Mouse (Mus musculus) yolk sac, embryonic 10.5 days (tissue): ENCODE data around the gene Chrna3.

Experiments used
- DNase-seq: peaks from one replicate; pipeline ENCODE4 v3.0.0-alpha.2; 2017; ENCODE audit warnings: low spot score

Chrna3 gene

DNA sequence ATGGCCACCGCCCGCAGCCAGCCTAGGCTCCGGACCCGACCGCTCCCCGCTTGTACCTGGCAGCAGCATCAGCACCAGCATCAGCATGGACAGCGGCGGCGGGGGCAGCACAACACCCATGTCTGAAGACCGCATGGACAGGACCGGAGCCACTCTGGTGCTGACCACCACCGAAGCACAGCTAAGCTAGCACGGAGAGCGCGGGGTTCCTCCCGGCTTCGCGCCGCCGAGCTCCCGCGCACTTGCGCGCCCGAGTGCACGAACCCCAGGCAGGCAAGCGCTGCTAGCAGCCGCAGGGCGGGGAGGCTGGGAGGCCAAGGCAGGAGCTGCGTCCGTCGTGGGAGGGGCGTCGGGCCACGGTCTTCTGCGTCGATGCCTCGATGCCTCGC, at the start of gene Chrna3:
Gene Chrna3, minus strand, starts transcription at position 288 of the 389 bp plus-strand sequence.
- DNase-seq: peak; percentile 49

DNA sequence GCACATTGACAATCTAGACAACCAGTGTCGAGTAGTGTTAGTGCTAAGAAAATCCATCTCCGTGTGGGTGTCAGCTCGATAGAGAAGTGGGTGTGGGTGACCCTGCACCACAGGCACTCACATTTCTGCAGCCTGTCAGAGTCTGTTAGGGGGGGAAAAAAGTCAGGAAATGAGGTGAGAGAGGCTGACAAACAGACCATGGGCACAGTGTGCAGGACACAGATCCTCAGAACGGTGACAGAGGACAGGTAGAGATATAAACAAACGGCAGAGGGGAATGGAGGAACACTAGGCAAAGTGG, 41.6 kb upstream of the Chrna3 start:
- no peak for DNase-seq

DNA sequence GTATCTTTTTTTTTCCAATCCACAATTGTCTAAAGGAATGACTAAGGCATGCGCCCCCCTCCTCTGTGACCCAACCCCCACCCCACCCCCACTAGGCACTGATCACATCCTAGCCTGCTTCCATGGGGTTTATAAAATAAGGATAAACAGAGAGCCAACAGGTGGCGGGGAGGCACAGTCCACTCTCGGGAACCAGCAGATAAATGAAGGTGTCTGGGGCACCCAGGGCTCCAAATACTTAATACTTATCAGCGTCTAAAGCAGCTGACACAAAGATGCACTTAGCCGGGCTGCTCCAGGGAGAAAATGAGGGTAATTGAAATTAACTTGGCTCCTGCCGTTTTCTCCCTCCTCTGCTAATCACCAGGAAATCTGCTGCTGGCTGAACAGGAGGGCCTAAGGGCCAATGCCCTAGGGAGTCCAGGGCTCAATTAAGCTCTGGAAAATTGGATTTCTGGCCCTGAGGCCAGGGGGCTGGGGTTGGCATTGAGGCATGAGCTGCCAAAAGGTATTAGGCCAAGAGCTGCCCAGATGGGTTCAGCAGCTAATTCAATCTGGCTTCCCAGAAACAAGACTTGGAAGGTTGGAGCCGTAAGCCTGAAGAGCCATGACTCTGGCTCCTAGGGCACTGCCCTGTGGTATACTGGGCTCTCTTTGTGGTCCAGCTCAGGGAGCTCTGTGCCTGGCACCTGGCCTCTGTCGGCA, 41.0 kb upstream of the Chrna3 start:
- DNase-seq: no peak

DNA sequence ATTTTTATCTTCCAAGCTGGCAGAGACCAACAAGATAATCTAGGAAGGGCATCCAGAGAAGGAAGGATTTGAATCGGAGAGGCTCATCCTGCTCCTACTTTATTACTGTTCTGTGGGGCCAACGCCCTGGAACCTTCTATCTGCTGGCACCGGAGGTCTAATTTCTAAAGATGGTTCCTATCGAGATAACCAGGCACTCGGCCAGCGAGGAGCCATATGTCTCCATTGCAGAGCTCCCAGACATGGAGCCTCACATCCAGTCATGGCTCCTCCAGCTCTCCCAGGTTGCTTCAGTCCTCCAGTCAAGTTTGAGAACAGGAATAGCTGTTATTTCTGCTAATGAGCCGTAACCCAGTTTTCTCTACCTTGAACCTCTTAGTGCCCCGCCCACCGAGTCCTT, 38.9 kb upstream of the Chrna3 start:
- no peak for DNase-seq

DNA sequence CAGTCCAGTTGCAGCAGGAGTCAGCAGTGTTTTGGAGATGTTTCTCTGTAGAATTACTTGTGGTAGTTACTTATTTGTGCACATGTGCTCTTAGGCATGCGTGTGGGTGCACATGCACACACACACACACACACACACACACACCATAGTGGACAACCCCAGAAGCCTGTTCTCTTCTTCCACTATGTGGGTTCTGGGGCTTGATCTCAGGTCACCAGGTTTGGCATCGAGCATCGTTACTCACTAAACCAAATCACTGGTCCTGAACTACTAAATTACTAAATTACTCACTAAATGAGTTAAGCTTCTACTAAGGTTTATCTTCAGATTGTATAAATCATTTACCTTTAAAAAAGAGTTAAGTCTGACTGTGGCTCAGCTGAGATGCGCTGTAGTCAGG, 31.7 kb upstream of the Chrna3 start:
- DNase-seq: no peak

DNA sequence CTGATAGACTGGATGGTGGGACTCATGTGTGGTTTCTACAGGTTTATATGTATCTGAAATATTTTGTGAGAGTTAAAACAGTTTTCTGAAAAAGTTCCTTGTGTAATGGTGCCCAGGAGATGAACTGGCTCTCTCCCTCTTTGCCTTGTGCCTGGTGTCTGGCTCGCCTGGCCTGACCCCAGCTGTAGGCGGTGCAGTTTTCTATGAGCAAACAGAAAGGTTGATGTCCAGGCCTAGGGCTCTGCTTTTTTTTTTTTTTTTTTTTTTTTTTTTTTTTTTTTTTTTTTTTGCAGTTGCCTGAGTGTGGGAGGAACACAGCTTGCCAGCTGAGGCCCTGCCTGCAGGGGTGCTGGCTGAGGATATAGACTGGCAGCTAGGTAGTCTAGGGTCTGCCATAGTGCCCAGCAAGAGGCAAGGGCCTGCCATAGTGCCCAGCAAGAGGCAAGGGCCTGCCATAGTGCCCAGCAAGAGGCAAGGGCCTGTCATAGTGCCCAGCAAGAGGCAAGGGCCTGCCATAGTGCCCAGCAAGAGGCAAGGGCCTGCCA, 29.1 kb upstream of the Chrna3 start:
- no peak for DNase-seq

DNA sequence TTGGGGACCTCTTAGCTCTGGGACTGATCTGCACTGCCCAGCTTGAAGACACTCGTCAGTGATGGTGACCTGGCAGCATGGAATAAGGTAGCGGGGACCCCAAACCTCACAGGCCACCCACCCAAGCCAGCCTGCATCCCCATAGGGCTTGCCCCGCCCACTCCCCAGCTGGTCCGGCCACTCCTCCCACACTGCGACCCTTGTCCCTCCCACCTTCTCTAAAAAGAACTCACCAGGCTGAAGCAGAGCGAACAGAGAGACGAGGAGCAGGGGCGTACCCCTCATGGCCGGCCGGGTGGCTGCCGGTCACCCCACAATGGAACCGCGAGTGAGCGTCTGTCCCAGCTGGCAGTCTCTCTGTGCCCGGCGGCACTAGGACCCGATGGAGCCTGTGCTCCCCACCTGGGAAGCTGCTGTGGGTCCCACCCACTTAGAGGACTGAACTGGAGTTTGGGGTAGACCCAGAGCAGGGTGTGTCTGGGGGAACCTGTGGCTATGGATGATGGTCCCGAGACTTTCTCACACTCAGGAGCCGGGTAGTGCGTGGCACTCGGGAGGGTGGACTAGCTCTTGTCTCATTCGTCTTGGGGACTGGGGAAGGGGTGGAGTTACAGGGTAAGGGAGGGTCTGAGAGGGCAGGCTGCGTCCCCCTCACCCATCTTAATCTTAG, 22.0 kb upstream of the Chrna3 start, which contains the start of gene Chrnb4:
Gene Chrnb4, minus strand, starts transcription at position 569 of the 670 bp plus-strand sequence.
- DNase-seq: peak; percentile 13

DNA sequence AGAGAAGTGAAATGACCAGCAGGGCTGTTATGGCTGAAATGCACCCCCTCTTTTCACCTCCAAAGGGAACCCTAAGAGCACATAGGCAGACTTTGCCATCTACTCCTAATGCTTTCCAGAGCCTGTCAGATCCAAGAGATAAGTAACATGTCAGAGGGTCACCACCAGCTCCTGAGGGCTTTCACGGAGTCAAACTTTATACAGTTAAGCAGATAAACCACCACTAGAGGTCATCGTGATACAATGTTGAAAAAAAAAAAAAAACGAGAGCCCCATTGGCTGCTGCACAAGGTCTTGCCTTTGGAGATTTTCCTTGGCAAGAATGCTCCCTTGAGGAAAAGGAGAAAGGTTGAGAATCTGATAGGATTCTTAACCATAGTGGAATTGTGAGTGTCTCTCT, 20.4 kb upstream of the Chrna3 start:
- no peak for DNase-seq

DNA sequence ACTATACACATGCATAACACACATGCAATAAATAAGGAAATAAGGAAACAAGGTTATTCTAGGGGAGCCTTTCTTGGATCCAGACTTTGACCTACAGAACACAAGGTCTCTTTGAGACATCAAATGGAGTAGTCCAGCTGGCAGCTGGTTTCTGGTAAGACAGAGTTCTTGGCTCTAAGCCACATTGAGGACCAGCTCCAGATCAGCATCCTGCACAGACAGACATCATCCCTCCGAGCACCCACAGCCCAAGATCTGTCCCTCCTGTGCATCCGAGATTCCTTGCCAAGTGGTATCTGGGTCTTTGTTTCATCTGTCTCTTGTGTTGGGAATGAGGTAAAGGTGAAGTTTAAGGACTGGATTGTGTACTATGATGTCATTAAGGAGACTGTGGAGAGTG, 18.6 kb upstream of the Chrna3 start:
- no peak for DNase-seq

DNA sequence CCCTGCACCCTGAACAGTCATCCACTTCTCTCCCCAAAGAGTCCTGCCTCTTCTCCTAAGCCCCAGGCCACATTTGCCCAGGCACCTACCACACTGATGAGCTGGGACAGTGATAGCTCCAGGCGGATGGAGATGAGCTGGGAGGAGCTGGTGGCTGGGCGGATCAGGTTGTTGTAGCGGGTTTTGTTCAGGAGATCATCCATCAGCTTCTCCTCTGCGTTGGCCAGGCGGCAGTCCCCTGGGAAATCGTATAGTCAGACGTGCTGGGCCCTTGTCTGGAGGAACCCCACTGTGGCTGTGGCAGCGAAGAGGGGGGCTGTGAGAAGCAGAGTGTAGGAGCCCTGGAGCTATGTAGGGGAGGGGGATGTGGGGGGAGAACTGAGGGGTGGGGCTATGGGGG, 17.3 kb upstream of the Chrna3 start:
- DNase-seq: no peak

DNA sequence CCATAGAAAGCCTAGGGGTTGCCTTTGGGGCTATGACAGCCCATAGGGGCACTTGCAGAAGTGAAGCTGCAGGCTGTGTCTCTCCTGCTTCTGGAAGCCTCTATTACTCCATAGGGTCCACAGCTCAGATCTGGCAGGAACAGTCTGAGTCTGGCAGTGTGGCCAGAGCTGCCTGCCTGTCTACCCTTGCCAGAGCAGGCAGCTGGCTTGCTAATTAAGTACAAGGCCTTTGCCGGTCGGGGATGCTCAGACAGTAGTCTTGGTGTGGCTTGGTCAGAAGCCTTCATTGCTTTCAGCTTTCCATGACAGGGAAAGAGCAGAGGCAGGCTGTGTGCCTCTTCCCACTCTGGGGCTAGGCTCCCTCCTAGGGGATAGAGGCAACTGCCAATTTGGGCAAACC, 15.0 kb upstream of the Chrna3 start:
- DNase-seq: no peak

DNA sequence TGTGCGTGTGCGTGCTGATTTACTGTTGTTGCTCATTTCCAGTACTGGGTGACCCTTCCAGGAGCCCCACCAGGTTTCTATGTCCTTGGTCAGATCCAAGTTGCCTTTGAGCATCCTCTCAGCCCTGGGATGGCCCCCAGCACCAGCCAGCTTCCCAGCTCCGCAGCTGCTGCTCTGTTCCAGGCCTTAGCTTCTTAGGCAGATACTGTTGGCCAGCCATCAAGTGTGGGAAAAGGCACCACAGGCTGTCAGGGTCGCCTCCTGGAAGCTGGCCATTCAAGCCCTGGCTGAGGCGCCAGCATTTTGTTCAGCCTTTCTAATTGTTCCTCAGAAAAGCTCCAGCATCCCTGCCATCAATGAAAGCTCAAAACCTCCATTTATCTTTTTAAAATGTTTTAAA, 13.6 kb upstream of the Chrna3 start:
- DNase-seq: no peak

DNA sequence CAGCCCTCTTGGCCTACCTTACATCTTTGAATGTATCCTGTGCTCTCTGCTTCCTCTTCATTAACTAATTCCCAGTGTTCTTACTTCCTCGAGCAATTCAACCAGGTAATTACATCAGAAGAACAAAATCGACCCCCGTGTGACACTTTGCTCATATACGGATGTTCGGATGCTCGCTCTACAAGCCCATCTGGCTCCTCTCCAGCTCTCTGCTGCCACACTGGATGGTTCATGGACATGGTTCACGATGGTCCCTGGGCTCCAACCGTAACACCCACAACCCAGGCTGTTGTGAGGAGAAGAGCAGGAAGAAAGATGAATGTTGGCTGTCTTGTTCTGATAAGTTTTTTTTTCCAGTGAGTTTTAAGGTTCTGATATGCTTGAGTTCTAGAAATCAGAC, 12.6 kb upstream of the Chrna3 start:
- no peak for DNase-seq

DNA sequence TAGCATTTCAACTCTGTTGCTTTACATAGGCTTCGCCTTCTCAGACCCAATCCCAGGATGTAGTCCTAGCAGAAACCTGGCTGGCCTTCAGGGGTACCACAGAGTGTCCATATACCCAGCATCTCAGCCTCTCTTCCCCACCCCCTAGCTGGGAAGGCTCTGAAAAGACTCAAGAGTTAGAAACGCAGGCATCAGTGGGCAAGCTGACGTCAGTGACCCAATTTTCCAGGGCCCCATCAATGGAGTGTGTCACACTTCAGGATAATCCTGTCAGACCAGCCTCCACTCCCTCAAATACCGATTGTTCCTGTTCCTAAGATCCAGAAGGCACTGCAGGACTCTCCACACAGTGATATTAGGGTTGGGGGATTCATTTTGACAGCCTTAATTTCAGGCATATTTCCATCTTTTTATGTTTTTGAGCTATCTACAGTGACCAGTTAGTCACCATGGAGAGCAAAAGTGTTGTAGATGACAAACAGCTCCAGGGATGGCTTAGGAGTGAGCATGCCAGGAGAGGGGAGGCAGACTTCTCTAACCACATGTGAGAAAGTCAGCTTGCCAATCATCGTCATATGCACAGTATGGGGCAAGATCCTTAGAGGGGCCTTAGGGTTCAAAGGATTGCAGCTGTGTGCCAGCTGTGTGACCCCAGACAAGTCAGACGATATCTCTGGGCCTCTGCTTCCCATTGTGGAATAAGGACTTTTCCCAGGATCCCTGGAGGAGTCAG, 5.2 kb upstream of the Chrna3 start:
- no peak for DNase-seq

DNA sequence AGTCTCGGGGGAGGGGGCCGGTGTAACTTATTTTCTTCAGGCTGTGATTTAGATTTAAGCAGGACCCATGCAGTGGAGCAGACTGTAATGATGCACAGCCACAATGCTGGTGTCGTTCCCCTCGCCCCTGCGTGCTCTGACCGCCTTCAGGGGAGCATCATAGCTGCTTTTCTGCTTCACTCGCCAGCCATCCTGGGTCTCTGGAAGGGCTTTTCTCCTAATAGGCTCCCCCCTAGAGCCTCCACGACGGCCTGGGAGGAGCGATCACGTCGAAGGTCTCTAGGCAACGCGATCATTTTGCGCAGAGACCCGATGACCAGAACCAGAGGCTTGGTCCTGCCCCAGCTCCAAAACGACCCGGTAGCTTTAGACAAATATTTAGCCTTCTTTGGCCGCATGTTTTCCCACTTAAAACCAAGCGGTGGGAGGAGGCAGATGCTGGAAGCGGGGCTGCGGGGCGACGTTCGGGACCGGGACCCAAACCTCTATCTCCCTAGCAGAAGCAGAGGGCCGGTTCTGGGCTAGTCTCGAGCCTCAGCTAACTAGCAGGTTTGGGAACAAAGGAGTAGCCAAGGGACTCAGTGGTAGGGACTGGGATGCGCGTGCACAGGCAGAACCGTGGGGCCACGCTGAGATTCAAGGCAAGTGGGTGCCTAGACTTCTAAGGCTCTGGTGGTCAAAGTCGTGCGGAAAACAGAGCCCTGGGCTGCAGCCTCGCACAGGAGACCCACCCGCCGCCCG, 658 bp downstream of the Chrna3 start:
- no peak for DNase-seq

DNA sequence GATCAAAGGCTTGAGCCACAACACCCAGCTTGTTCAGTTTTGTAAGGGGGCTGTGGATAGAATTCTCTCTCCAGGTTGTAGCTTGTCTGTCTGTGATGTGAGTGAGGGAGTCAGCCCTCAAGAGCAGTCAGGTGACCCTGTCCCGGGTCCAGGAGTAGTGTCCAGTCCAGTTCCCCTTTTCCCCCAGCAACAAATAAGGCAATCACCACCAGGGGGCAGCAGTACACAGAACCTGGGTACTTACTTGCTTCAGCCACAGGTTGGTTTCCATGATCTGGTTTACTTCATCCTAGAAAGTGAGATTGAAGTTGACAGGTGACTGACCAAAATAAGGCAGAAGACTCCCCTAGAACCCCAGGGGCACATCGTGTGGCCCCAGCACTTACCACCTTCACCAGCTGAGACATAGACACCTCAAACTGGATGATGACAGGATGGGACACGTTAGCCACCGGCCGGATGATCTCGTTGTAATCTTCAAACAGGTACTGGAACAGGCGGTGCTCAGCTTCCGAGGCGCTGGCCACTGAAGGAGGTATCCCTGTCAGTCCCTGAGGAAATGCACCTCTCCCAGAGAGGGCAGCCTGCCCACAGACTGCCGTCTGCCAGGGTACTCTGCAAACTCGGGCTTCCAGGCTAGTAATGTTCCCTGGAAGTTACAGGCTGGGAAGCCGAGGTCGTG, 2.3 kb downstream of the Chrna3 start:
- DNase-seq: peak; percentile 61

DNA sequence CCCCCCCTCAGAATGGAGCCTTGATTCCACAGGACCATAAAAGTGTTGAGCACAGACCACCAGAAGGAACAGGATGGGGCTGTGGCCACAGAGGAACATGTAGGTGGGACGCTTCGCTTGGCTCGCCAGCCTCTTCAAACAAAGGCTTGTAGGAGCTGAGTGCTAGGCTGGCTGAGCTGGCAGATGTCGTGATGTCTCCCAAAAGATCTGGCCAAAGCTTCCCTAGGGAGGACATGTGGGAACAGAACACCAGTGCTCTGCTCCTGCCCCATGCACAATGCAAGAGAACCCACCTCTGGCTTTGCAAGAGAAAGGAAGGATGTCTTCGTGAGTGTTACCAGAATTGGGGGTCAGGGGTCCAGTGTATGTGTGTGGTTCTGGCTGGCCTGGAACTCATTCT, 3.0 kb downstream of the Chrna3 start:
- DNase-seq: no peak

DNA sequence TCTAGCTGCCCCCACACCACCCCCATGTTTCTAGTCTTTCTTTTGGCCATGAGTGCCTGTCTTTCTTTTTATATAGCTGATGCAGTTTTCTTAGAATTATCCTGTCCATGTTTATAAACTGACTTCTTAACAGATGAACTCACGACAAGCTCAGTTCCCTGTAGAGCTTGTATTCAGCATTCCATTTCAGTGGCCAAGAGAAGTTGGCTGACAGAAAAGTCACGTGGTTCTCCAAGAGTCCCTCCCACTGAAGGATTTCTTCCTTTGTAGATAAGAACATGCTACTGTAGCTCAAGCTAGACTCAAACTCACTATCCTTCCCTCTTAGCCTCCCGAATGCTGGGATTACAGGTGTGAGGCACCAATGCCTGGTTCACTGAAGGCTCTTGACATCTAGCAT, 9.4 kb downstream of the Chrna3 start:
- no peak for DNase-seq

DNA sequence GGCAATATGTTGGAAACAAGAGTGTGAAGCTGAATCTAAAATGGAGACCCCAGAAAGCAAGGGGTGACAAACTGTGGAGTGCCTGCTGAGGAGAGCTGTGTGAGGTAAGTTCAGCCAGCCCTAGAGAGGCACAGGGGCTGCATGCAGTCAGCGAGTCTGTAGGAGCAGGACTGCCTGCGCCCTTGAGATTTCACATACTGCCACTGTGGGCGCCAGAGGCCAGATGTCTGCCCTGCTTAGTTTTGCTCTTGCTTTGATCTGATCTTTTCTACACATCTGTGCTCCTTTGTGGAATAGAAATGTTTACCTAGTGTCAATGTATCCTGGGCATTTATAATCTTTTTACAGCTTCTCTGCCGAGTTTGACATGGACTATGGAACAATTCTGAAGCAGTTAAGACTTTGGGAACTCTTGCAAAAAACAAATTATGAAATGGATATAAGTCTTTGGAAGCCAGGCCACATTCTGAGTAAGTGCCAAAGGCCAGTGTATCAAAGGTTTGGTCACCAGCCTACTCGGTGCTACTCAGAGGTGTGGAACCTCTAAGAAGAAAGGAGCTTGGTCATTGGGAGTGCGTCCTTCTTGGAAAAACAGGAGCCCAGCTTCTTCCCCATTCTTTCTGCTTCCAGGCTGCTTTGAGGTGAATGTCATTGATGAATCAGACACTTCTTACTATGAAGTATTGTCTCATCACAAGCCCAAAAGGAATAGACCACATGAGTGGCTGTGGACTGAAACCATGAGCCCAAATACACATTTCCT, 15.6 kb downstream of the Chrna3 start:
- no peak for DNase-seq

DNA sequence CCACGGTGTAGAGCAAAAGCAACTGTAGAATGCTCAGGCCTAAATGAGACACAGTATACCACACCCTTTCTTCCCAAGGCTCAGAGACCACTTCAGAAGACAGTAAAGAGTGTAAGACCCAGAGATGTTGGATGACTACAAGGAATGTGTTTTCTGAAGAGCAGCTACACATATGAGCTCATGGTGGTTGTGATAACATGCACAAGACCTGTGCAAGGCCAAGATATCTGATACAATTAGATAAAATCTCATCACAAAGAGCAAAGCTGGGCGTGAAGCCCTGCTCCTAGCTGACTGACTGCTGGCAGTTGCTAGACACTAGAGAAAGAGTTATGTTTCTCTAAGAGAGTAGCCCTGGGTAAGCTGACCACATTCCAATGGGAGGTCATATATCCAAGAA, 16.7 kb downstream of the Chrna3 start:
- no peak for DNase-seq

DNA sequence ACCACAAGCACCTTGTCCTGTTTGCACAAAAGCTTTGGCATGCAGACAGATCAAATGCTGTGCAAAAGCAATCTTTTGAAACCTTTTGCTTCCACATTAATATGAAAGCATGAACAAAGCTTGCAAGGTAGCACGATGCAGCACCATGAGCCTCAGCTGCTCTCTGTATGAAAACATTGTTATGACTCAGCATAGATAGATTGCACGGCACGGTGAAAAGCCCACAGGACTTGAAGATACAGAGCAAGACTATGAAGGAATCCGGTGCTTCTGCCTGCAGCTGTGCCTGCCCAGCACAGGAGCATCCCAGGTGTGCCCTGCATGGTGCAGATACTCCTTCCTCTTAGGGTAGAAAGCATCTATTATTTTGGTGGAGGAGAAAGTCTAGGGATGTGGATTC, 22.8 kb downstream of the Chrna3 start:
- no peak for DNase-seq
